Mouse (Mus musculus) spleen, adult 2 months (tissue): Measurements from ENCODE around the gene Bpifb9b. TPM values are rescaled to one million over a fixed set of nuclear protein-coding genes. Genes with fewer than 3 reads are reported as not detected.
"Not testable (repeated sequence)": the region's sequence is repeated elsewhere in the genome, so short reads cannot be mapped to it uniquely, and the experiment has no call there.

Experiments used
- DNase-seq, 2 experiments: peaks; one replicate each; pipeline versions ENCODE4 v3.0.0 to v3.0.0-alpha.2; 2012 to 2021; ENCODE audit warnings: low spot score in 2 of 2, low read depth in 1 of 2
- H3K27ac ChIP-seq: fragments of 200-500 bp; 2 replicates; pipeline ENCODE4 v1.5.1; 2012; ENCODE audit warnings: low read length, inconsistent platforms; ENCODE audit not compliant: insufficient read depth
- H3K27me3 ChIP-seq: fragments of 200-500 bp; 2 replicates; pipeline ENCODE4 v1.6.1; 2012; ENCODE audit warnings: mild to moderate bottlenecking, moderate library complexity, low read length, inconsistent platforms; ENCODE audit not compliant: control insufficient read depth, insufficient read depth
- H3K36me3 ChIP-seq: fragments of 200-500 bp; 2 replicates; pipeline ENCODE4 v1.6.1; 2012; ENCODE audit warnings: mild to moderate bottlenecking, low read length, inconsistent platforms; ENCODE audit not compliant: control insufficient read depth, insufficient read depth
- H3K4me1 ChIP-seq: fragments of 200-500 bp; 2 replicates; pipeline ENCODE4 v1.6.1; 2011; ENCODE audit warnings: inconsistent platforms; ENCODE audit not compliant: control insufficient read depth, insufficient read depth, insufficient read length
- H3K4me3 ChIP-seq: fragments of 200-500 bp; 2 replicates; pipeline ENCODE4 v1.5.1; 2011; ENCODE audit warnings: mild to moderate bottlenecking, inconsistent platforms; ENCODE audit not compliant: insufficient read depth, insufficient read length; ENCODE audit errors: extremely low read depth
- CTCF ChIP-seq: fragments of 200-500 bp; IDR thresholded peaks from 2 replicates; pipeline ENCODE4 v1.5.1; 2011; ENCODE audit warnings: mild to moderate bottlenecking, inconsistent platforms; ENCODE audit not compliant: insufficient read depth, insufficient read length, insufficient replicate concordance; ENCODE audit errors: extremely low read depth
- POLR2A ChIP-seq: fragments of 200-500 bp; IDR thresholded peaks from 2 replicates; pipeline ENCODE4 v1.6.1; 2011; ENCODE audit warnings: low read depth, low read length, inconsistent platforms
- WGBS: fragments of 180-500 bp; shearing (Covaris S2); methylation state at CpG from one replicate; pipeline ENCODE4 v1.1.7; 2018; 5-methylcytosine and 5-hydroxymethylcytosine counted together
- polyA plus RNA-seq: library from polyadenylated mRNA; depleted of rRNA; stranded (reverse); fragments of >200 nt; gene quantifications from 2 replicates; pipeline ENCODE4 v1.2.3, GENCODE M21; 2012; rRNA removed

Bpifb9b gene
- polyA plus RNA-seq: not detected in 2 replicates

GRCm38 (mm10) chr2:154306927-154307326, at the start of gene Bpifb9b:
Gene Bpifb9b (plus strand): TSS chr2:154307227.
- H3K4me1 ChIP-seq, H3K36me3 ChIP-seq, H3K4me3 ChIP-seq, DNase-seq, H3K27ac ChIP-seq, H3K27me3 ChIP-seq: not testable (repeated sequence)
- WGBS: 90% methylated on average over 4 of the region's 4 CpGs

GRCm38 (mm10) chr2:154257554-154257953, 49.5 kb upstream of the Bpifb9b start, which contains the start of gene Bpifb9a:
Gene Bpifb9a (plus strand): TSS chr2:154257854.
- H3K4me3 ChIP-seq, DNase-seq, H3K27me3 ChIP-seq, H3K27ac ChIP-seq, H3K36me3 ChIP-seq, H3K4me1 ChIP-seq: not testable (repeated sequence)
- WGBS: 76% methylated on average over 5 of the region's 5 CpGs

- not testable (repeated sequence) for H3K36me3 ChIP-seq, H3K4me1 ChIP-seq, H3K4me3 ChIP-seq, H3K27ac ChIP-seq, H3K27me3 ChIP-seq, DNase-seq
- 59% methylated on average over 3 of the region's 3 CpGs for WGBS
These were observed 42.6 kb upstream of the Bpifb9b start for GRCm38 (mm10) chr2:154264397-154264796.

DNA sequence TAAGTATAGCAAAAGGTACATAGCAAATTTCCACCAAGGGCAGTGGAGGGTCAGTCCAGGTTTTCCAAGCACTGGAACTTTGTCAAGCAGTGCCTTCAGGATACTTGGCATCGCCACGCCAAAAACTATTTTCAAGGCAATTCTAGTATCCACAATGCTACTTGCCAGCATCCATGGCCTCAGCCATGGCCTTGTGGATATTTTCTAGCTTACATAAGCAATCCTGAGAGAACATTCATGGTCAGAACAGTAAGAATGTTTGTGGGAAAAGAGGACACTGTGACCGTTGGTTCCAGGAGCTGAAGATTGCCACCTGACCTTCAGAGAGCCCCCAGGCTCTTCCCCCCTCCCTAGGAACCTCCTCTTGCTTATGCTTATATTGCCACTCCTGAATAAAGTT, 15.2 kb upstream of the Bpifb9b start:
- not testable (repeated sequence) for DNase-seq, H3K27me3 ChIP-seq, H3K4me3 ChIP-seq, H3K27ac ChIP-seq, H3K4me1 ChIP-seq, H3K36me3 ChIP-seq
- WGBS: 88% methylated on average over 3 of the region's 3 CpGs

DNA sequence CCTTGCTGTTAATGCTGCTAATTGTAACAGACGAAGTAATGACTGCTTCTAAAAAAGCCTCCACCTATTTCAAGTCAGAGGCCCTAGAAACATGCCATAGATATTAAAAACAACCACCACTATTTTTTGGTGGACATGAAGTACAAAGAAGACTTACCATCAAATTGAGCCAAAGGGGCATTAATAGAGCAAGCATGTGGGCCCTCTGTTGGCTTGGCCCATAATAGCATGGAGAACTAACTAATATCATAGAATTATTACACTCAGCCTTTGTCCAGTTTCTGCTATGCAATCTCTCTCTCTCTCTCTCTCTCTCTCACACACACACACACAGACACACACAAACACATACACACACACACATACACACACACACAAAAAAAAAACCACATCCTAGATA, 14.2 kb upstream of the Bpifb9b start:
- TF ChIP-seq CTCF: no peak
- no peak for TF ChIP-seq POLR2A
- H3K36me3 ChIP-seq: no peaks in the 10 kb centered on the region
- 86% methylated on average over 1 of the region's 1 CpGs for WGBS
- no peak overlapping the region for H3K27ac ChIP-seq
- no peaks in the 10 kb centered on the region for H3K4me1 ChIP-seq
- DNase-seq: no peak
- no peaks in the 10 kb centered on the region for H3K27me3 ChIP-seq
- no peak overlapping the region for H3K4me3 ChIP-seq

DNA sequence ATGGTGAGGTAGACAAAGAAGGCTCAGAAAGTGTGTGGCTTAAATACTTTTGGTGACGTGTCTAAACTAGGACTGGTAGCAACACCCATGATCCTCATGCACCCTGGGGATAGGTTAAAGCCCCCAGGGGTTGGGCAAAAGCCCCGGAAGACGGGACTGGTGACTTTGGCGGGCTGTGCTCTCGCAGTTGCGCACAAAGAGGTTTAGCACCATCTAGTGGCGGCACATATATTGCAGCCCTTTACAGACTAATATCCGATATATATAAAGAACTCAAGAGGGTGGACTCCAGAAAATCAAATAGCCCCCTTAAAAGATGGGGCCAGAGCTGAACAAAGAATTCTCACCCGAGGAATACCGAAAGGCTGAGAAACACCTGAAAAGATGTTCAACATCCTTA, 12.3 kb upstream of the Bpifb9b start:
- 3% methylated on average over 10 of the region's 10 CpGs for WGBS
- peak; percentile 5 to 18 for DNase-seq

DNA sequence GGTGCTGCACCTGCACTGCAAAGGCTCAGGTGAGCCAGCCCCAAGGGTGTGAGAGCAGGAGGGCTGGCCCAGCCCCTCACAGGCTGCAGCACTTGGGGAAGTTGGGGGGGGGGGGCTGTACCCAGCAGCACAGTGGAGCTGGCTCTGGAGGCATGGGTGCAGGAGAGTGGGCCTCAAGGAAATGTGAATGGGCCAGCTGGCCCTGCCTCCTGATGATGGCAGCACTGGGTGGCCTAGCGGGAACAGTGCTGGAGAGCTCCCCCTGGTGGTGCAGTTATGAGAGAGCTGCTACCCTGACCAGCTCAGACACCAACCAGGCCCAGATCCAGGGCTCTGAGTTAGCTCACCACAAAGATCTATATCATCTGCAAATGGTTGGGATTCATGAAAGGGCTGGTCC, 6.5 kb upstream of the Bpifb9b start:
- WGBS: 20% methylated on average over 1 of the region's 1 CpGs
- Histone ChIP-seq H3K4me3 (no peak overlapping the region), H3K36me3 (no peaks in the 10 kb centered on the region), H3K27me3 (no peaks in the 10 kb centered on the region), H3K27ac (no peak overlapping the region), H3K4me1 (no peaks in the 10 kb centered on the region)
- peak; percentile 42 to 70 for DNase-seq
- TF ChIP-seq POLR2A: no peak
- peak; percentile 88 for TF ChIP-seq CTCF

More for the DNA sequence above, 12.3 kb upstream of the Bpifb9b start:
- H3K4me1 ChIP-seq, H3K36me3 ChIP-seq, H3K27ac ChIP-seq, H3K4me3 ChIP-seq, H3K27me3 ChIP-seq: not testable (repeated sequence)
- TF ChIP-seq CTCF: 0 out of 2 replicates have a peak, but pooled peaks have one; percentile 25

DNA sequence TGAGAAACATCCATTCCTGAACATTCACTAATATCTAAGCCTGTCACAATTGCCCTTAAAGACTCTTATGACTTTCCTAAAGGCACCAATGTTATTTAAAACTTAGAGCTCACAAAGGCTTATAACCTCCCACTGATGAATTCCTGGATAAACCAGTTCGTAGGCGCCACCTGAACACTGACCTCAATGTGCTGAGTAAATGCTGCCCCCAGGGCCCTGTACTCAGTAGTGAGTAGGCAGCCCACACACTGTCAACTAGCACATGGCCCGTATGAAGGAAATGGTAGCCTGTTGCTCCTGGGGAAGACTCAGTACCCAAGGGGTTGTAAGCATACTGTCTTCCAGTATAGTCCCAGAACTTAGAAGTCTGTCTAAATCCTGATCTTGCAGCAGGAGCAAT, 5.3 kb upstream of the Bpifb9b start:
- no peak overlapping the region for H3K4me3 ChIP-seq
- H3K27ac ChIP-seq: no peak overlapping the region
- no peaks in the 10 kb centered on the region for H3K36me3 ChIP-seq
- no peaks in the 10 kb centered on the region for H3K4me1 ChIP-seq
- 93% methylated on average over 3 of the region's 3 CpGs for WGBS
- TF ChIP-seq POLR2A: no peak
- no peak for TF ChIP-seq CTCF
- DNase-seq: no peak
- H3K27me3 ChIP-seq: no peaks in the 10 kb centered on the region

- WGBS: 80% methylated on average over 1 of the region's 3 CpGs
These were observed 2.4 kb upstream of the Bpifb9b start for GRCm38 (mm10) chr2:154304604-154305003.

DNA sequence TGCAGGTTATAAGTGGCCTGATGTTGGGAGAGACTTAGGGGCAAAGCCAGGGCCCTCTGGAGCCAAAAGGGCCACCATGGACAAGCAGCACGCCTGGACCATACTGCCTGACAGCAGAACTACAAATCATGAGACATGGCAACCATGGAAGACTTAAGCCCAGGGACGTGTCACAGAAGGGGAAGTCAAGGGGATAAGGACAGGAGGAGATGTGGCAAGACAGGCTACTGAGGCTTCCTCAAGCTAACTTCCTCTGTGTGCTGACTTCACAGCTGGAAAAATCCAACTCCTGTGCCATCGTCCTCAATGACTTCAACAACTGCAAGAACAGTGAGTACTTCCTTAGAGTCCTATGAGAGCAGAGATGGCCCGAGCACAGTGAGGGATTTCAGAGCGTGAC, 6.7 kb downstream of the Bpifb9b start:
- H3K27me3 ChIP-seq, H3K4me1 ChIP-seq, H3K4me3 ChIP-seq, H3K27ac ChIP-seq, DNase-seq, H3K36me3 ChIP-seq: not testable (repeated sequence)
- WGBS: 50% methylated on average over 5 of the region's 5 CpGs

More at GRCm38 (mm10) chr2:154304604-154305003, 2.4 kb upstream of the Bpifb9b start:
- H3K4me1 ChIP-seq, H3K27me3 ChIP-seq, H3K4me3 ChIP-seq, H3K36me3 ChIP-seq, H3K27ac ChIP-seq, DNase-seq: not testable (repeated sequence)
